Mouse (Mus musculus): ENCODE results near the gene Hs6st3.
"Not testable (repeated sequence)": the region's sequence is repeated elsewhere in the genome, so short reads cannot be mapped to it uniquely, and the experiment has no call there.

Hs6st3 gene

GRCm38 (mm10) chr14:119250353-119250752 is 112.2 kb downstream of the Hs6st3 start:
- DNase-seq = no peak

DNA sequence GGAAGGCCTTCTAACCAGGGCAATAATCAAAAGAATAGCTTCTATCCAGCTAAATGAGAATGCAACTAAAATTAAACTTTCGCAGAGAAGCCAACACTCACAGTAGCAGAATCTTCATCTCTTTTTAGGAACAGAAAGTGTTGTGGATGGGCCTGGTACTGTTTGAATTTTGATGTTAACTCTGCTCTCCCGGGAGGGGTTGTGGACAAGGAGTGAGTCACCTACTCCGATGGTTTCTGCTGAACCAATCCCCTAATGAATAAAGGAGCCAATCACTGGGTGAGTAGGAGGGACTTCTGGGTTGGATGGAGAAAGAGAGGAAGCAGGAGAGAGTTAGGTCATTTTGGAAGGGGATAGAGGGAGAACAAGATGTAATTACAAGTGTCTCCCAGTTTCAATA is 117.3 kb downstream of the Hs6st3 start:
- DNase-seq = no peak

- DNase-seq = no peak
Measured at GRCm38 (mm10) chr14:119257072-119257471, 118.9 kb downstream of the Hs6st3 start.

DNA sequence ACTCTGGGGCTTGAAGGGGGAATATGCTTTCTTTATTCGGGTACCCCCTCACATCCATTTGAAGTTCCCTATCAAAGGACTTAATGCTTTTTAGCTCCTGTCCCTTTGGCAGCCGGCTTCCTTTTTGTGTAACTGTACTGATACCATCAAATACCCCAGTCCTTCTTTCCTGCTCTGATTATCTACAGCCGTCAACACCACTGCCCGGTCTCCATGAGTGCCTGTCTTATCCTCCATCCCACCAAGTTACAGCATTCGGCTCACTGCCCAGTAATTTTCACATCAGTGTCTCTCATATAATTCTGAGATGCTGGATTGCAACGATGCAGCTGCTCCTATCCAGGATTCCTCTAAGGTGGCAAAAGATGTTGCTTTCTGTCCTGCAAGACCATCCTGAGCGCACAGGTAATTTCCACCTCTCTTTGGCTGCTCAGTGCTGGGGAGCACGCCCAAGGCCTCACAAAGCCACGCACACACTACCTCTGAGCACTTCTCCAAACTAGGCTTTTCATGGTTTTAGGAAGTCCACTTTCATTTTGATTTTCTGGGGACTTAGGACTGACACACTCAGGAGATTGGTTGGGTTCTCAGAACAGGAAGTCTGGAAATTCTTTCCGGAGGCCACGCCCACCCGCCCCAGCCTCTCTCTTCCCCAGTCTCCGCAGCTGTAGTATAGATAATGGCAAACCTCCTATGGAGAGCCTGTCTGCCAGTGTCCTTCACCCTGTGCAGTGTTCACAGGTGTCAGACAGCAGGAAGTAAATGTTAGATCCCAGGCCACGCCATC is 122.2 kb downstream of the Hs6st3 start:
- DNase-seq = no peak

DNA sequence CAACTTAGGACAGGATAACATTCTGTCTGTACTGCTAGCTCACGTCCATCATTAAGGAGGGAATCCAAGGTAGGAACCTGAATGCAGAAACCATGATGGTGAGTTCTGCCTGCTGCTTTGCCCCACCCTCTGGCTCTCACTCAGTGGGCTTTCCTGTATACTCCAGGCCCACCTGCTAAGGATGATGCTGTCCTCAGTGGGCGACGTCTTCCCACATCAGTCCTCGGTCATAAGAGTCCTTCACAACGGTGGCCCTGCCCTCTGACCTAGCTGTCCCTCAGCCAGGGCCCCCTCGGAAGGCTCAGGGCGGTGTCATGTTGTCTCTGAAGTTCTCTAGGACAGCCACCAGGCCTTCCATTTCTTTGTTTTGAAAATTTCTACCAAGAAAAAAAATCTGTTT is 128.2 kb downstream of the Hs6st3 start:
- no peak for DNase-seq

DNA sequence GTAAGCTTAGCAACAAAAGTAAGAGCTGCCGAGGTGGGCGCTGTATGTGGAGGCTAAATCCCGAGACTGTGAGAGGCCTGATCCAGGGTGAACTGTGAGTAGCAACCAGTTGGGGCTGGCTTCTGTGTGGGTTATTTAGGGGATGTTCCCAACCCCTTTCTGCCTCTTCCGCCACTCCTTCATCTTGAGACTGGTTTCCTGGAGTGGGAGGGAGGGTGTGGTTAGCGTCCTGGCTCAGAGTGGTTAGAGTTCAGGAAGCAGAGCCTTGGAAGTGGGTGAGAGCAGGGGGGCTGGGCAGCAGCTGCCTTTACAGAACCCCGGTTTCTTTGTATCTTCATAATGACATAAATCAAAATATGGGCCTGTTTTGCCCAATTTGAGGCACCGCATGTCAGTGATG is 134.9 kb downstream of the Hs6st3 start:
- no peak for DNase-seq

GRCm38 (mm10) chr14:119278156-119278555 is 140.0 kb downstream of the Hs6st3 start:
- DNase-seq = not testable (repeated sequence)

DNA sequence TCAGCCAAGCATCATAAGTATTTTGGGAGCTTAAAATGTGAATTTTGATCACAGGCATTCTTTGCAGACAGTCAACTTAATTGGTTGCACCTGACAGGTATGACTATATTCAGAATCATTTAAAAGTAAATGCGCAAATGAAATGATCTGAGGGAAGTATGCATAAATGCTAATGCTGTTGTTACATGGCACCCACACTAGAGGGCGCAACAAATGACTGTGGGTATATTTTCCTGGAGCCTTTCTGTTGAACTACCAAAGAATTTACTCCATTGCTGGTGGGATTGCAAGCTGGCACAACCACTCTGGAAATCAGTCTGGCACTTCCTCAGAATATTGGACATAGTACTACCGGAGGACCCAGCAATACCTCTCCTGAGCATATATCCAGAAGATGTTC is 145.8 kb downstream of the Hs6st3 start:
- no peak for DNase-seq

DNA sequence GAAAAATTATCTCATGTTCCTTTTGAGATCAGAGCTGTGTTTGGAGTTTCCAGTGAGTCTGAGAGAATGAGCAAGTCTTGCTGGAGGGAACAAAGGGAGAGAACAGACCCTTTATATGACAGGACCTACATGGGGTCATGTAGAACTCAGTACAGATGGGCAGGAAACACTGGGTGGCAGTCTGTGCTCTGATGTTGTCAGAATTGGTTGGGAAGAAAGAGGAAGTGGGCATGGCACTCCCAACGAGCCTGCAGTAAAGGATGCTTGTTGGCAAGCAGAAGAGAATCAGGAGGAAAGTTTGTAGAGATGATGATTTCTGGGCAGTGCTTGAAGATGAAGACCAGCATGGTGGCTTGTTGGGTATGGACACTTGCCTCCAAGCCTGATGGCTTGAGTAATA is 151.5 kb downstream of the Hs6st3 start:
- DNase-seq = no peak

- DNase-seq = no peak
Measured at GRCm38 (mm10) chr14:119294071-119294470, 155.9 kb downstream of the Hs6st3 start.

- DNase-seq = no peak
Measured at GRCm38 (mm10) chr14:119306461-119306860, 168.3 kb downstream of the Hs6st3 start.

GRCm38 (mm10) chr14:119318379-119318778 is 180.2 kb downstream of the Hs6st3 start:
- no peak for DNase-seq

GRCm38 (mm10) chr14:119347236-119347635 is 209.1 kb downstream of the Hs6st3 start:
- DNase-seq = no peak

DNA sequence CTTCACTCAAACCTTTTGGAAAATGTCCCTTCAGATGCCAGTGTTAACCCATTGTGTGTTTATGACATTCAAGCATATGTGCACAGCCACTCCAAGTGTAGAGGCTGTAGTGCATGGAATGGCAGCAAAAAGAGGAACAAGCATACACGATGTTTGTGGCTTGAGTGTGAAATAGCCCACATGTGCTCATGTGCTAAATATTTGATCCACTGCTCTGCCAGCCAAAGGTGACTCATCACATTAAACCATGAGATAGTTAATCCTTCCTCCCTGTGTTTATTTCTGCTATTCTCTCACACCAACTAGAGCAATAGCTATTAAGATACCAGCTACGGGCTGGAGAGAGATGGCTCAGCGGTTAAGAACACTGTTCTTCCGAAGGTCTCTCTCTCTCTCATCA is 223.3 kb downstream of the Hs6st3 start:
- no peak for DNase-seq

- no peak for DNase-seq
Measured at GRCm38 (mm10) chr14:119367866-119368425, 229.8 kb downstream of the Hs6st3 start.

DNA sequence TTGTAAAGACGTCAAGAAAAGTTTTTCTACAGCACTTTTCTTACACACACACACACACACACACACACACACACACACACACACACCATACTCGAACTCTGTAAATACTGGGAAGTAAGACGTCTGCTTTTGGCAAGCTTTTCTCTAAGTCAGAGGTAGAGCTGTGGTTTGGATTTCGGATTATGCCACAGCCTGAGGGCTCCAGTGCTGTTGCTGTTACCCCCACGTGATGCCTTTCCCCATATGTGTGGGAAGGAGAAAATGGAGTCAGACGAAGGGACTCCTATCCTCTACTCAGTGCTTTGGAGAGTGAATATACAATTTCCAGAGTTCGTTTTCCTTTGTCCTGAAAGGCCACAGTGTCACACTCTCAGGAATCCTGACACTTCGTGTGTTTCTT is 231.1 kb downstream of the Hs6st3 start:
- no peak for DNase-seq

GRCm38 (mm10) chr14:119370013-119370412 is 231.9 kb downstream of the Hs6st3 start:
- DNase-seq = no peak

GRCm38 (mm10) chr14:119379303-119379702 is 241.2 kb downstream of the Hs6st3 start:
- no peak for DNase-seq

DNA sequence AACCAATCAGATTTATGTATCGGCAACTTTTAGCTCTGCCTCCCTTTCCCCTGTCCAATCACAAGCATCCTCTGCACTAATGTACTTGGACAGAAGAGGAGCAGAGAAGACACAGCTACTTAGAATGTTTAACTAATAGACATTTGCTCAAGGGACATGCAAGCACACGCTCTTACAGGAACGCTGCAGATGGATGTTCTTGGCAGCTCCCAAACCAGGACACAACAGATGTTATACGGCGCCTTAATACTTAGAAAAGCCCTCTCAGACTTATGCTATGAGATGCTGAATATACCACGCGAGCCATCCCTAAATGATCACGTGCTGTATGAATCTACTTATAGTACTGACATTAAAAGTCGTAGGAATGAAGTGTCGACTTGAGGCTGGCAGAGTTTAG is 263.5 kb downstream of the Hs6st3 start:
- no peak for DNase-seq

DNA sequence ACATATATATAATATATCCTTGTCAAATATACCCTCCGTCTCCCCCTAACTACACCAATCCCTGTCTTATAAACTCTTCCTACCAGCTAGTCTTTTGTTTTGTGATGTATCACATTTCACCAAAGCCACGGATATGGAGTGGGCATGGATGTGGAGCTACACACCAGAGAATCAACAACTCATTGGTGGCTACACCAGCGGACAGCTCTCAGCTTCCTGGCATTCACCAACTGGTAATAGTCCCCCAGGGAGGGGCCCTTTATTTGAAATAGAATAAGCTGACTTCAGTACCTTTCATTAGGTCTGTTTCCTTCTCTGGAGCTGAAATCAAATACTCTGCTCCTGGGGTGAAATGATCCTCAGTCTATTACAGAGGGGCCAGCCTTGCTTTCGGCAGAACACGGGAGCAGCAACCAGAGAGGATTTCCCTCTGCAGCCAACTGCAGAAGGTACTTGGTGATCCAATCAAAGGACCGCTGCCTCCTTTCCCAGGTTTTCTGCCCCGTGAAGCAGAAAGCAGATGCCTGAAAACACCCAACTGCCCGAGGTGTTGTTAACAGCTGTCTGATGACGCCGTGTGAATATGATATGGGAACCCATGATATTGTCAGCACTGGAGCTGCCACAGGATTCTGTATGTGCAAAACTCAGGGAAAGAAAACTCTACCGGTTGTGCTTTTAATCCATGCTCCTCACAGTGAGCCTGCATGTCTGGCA is 271.4 kb downstream of the Hs6st3 start:
- DNase-seq = no peak

GRCm38 (mm10) chr14:119422894-119423293 is 284.8 kb downstream of the Hs6st3 start:
- no peak for DNase-seq

DNA sequence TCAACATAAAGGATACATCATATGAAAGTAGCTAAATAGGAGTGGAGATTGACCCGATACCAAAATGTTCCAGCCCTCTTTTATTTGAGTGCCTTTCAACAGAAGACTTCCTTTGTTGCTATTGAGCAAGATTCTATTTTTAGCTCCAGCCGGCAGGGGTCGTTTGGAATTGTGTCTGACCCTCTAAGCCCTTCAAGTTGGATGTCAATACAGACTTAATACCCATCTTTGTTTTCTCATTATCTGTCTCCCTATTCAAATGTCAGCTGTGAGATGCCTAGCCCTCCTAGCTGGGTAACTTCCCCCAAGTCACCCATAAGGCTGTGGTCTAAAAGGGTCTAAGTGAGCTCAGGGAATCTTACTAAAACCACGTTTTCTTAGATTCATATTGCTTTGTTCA is 312.3 kb downstream of the Hs6st3 start:
- peak; percentile 0 for DNase-seq

- DNase-seq = no peak
Measured at GRCm38 (mm10) chr14:119451594-119451993, 313.5 kb downstream of the Hs6st3 start.

- DNase-seq = no peak
Measured at GRCm38 (mm10) chr14:119452382-119452781, 314.2 kb downstream of the Hs6st3 start.

All from lung, postnatal 36 days (tissue).